Mouse (Mus musculus): ENCODE measurements around the gene Ceacam19. TPM values are rescaled to one million over a fixed set of nuclear protein-coding genes. Genes with fewer than 3 reads are reported as not detected.
A peak's percentile ranks its signal among the peaks of the same experiment; 100 is the strongest.

Ceacam19 gene
- polyA plus RNA-seq, 1 experiment from 2014 or later, result not detected

DNA sequence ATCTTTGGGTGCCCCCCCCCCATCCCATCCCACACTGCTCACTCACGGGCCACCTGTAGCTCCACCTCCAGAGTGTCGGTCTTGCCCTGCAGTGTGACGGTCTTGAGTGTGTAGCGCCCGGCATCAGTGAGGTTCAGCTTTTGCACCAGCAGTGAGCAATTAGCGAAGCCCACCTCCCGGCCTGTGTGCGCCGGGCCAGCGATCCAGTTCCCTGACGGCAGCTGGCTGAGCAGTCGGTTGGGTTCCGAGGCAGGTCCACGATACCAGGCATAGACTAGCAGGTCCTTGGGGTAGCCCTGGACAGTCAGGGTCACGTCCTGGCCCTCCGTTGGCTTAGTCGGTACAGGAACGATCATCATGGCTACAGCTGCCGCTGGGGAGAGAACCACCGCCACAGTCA lies 34.2 kb downstream of the Ceacam19 start:
- peaks cover 11% of the 10 kb centered on the region; the same call in 1 of the 2 replicates for H3K27me3 ChIP-seq (ENCODE audit: control insufficient read depth, insufficient read depth, low read length)
- H3K36me3 ChIP-seq (ENCODE audit: control insufficient read depth, insufficient read depth, low read length), result no peaks in the 10 kb centered on the region
- DNase-seq (ENCODE audit: low spot score), result no peak
- no peaks in the 10 kb centered on the region for H3K9me3 ChIP-seq (ENCODE audit: control insufficient read depth, low read length)
- no peak overlapping the region for H3K4me2 ChIP-seq (ENCODE audit: low read depth, severe bottlenecking)
- no peak overlapping the region for H3K9ac ChIP-seq (ENCODE audit: low read length)
- H3K4me3 ChIP-seq (ENCODE audit: low read depth, low read length), result no peak overlapping the region
- WGBS, result 88% methylated on average over 20 of the region's 20 CpGs
- H3K27ac ChIP-seq (replicated peaks; ENCODE audit: low read depth, low read length), result no peak overlapping the region
- ATAC-seq (ENCODE audit: insufficient number of reproducible peaks, low FRiP score, low TSS enrichment, low read depth), result no peak
- no peaks in the 10 kb centered on the region for H3K4me1 ChIP-seq (ENCODE audit: control insufficient read depth, insufficient read depth, low read length)

DNA sequence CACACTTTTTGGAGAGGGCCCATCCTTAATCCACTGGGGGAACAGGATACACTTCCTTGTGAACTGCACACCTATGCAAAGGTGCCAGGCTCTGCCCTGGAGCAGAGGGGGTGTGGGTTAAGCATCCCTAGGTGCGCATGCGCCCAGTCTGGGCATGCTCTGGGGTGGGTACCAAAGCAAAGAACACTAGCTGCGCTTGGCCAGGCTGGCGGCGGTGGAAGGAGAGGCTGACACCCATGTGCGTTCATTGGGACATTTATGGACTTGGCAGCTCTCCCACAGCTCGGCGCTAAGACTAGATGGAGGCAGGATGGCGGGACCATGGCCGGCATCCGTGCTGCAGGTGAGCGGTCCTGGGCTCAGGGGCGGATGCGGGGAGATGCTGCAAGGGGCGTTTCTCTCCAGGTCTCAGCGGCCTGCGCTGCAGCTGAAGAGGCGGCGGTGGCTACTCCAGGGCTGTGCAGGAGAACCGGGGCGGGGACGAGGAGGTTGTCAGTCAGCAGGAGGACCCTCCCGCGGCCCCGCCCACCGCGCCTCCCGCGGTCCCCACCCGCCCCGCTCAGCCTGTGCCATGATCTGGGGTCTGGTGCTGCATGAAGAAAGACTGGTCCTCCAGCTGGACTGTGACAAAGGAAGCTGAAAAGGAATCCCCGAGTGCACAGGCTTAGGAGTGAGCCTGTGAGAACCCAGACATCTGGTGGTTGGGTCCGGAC lies 35.8 kb downstream of the Ceacam19 start, which contains the start of gene Gm19345:
Gene Gm19345 (plus strand): TSS at position 146 of the 713 bp plus-strand sequence.
- H3K36me3 ChIP-seq (ENCODE audit: control insufficient read depth, insufficient read depth, low read length), result no peaks in the 10 kb centered on the region
- H3K4me3 ChIP-seq (ENCODE audit: low read depth, low read length), result 0 out of 2 replicates have a peak within 1 kb of the TSS, but pooled peaks have one; percentile 8
- 4% methylated on average over 33 of the region's 33 CpGs for WGBS
- peak within 1 kb of the TSS; percentile 43 for H3K4me2 ChIP-seq (ENCODE audit: low read depth, severe bottlenecking)
- no peaks in the 10 kb centered on the region for H3K4me1 ChIP-seq (ENCODE audit: control insufficient read depth, insufficient read depth, low read length)
- H3K9ac ChIP-seq (ENCODE audit: low read length), result 0 out of 2 replicates have a peak within 1 kb of the TSS, but pooled peaks have one; percentile 12
- ATAC-seq (ENCODE audit: insufficient number of reproducible peaks, low FRiP score, low TSS enrichment, low read depth) (peak; percentile 60), DNase-seq (ENCODE audit: low spot score) (peak; percentile 49)
- peaks cover 9% of the 10 kb centered on the region; the same call in 1 of the 2 replicates for H3K27me3 ChIP-seq (ENCODE audit: control insufficient read depth, insufficient read depth, low read length)
- H3K9me3 ChIP-seq (ENCODE audit: control insufficient read depth, low read length), result no peaks in the 10 kb centered on the region
- no peak within 1 kb of the TSS for H3K27ac ChIP-seq (replicated peaks; ENCODE audit: low read depth, low read length)

DNA sequence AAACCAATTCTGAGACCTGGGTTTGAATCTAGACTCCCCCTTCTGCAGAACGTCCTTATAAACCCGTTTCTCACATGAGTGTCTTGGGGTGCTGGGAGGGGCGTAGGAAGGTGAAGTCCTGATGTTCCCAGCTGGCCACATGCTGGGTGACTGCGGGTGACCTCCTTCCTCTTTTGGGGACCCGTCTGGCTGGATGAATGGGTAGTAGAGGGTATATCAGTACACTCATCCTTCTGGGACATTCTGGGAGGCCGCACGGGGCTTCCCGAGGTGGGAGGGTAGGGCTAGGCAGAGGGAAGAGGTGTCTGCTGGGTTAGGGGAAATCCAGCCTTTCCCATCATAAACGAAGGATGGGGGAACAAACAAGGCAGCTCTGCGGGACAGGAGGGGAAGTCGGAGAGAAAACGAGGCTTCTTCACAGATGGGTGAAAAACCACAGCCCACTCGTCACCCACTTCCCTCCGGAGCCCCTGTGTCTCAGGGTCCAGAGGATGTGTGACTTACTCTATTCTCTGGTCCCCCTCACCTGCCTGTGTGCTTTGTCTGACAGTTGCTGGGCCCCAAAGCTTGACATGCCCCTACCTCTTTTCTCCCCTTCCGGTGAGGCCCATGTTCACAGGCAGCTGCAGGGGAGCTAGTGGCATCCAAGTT lies 43.1 kb downstream of the Ceacam19 start:
- Histone ChIP-seq H3K27me3 (ENCODE audit: control insufficient read depth, insufficient read depth, low read length) (peaks cover 6% of the 10 kb centered on the region), H3K9me3 (ENCODE audit: control insufficient read depth, low read length) (no peaks in the 10 kb centered on the region), H3K4me1 (ENCODE audit: control insufficient read depth, insufficient read depth, low read length) (no peaks in the 10 kb centered on the region), H3K4me3 (ENCODE audit: low read depth, low read length) (no peak overlapping the region), H3K36me3 (ENCODE audit: control insufficient read depth, insufficient read depth, low read length) (no peaks in the 10 kb centered on the region), H3K4me2 (ENCODE audit: low read depth, severe bottlenecking) (no peak overlapping the region), H3K9ac (ENCODE audit: low read length) (no peak overlapping the region), H3K27ac (replicated peaks; ENCODE audit: low read depth, low read length) (no peak overlapping the region)
- DNase-seq (ENCODE audit: low spot score), result no peak
- WGBS, result 65% methylated on average over 15 of the region's 15 CpGs
- no peak for ATAC-seq (ENCODE audit: insufficient number of reproducible peaks, low FRiP score, low TSS enrichment, low read depth)

DNA sequence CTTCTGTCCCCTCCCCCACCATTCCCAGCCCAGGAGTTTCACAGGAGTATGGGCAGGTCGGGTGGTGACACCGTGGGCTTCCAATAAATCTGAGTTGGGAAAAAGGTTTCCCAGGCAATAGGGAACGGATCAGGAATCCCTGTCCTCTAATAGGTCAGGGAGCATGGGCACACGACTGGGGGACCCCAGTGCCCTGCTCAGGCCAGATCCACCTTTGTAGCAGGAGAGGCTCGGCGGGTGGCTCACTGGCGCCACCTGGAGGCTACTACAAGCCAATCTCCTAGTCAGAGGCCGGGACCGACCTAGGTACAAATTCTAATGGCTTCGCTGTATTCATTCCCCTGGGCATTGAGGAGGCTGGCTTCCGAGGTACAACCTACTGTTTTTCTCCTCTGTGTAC lies 44.2 kb downstream of the Ceacam19 start:
- Histone ChIP-seq H3K27me3 (ENCODE audit: control insufficient read depth, insufficient read depth, low read length) (peaks cover 6% of the 10 kb centered on the region), H3K9ac (ENCODE audit: low read length) (no peak overlapping the region), H3K27ac (replicated peaks; ENCODE audit: low read depth, low read length) (no peak overlapping the region), H3K4me2 (ENCODE audit: low read depth, severe bottlenecking) (no peak overlapping the region), H3K4me3 (ENCODE audit: low read depth, low read length) (no peak overlapping the region), H3K9me3 (ENCODE audit: control insufficient read depth, low read length) (no peaks in the 10 kb centered on the region), H3K36me3 (ENCODE audit: control insufficient read depth, insufficient read depth, low read length) (no peaks in the 10 kb centered on the region), H3K4me1 (ENCODE audit: control insufficient read depth, insufficient read depth, low read length) (no peaks in the 10 kb centered on the region)
- DNase-seq (ENCODE audit: low spot score) (peak; percentile 80), ATAC-seq (ENCODE audit: insufficient number of reproducible peaks, low FRiP score, low TSS enrichment, low read depth) (0 out of 2 replicates have a peak, but pooled peaks have one; percentile 24)
- 4% methylated on average over 11 of the region's 11 CpGs for WGBS

DNA sequence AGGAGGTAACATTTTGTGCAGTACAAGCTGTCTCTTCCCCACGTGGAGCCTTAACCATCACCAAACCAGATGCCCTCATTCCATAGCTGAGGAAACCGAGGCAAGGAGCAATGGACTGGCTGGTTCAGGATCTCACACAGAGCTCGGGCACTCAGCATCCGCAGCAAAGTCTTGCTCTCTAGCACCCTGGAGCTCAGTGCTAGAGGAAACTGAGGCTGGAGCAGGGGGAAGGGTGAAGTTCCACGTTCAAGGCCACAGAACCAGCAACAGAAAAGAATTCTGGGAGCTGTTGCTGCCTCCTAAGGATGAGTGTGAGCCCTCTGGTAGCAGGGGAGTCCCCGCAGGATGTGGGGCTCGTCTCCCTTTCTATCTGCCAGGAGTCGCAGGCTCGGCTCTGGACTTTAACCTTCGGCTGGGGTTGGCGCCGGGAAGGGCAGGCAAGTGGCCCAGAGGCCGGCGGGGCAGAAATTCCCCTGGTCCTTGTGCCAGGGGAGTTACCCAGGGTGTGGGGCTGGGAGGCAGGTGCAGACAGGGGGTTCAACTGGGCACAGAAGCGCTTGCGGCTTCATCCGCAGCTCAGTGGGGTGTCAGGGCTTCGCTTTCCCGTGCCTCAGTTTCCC lies 44.8 kb downstream of the Ceacam19 start:
- Histone ChIP-seq H3K9ac (ENCODE audit: low read length) (no peak overlapping the region), H3K9me3 (ENCODE audit: control insufficient read depth, low read length) (no peaks in the 10 kb centered on the region), H3K4me1 (ENCODE audit: control insufficient read depth, insufficient read depth, low read length) (no peaks in the 10 kb centered on the region), H3K27ac (replicated peaks; ENCODE audit: low read depth, low read length) (no peak overlapping the region), H3K27me3 (ENCODE audit: control insufficient read depth, insufficient read depth, low read length) (peaks cover 6% of the 10 kb centered on the region), H3K4me3 (ENCODE audit: low read depth, low read length) (no peak overlapping the region), H3K4me2 (ENCODE audit: low read depth, severe bottlenecking) (no peak overlapping the region), H3K36me3 (ENCODE audit: control insufficient read depth, insufficient read depth, low read length) (no peaks in the 10 kb centered on the region)
- DNase-seq (ENCODE audit: low spot score), result no peak
- 27% methylated on average over 19 of the region's 19 CpGs for WGBS
- no peak for ATAC-seq (ENCODE audit: insufficient number of reproducible peaks, low FRiP score, low TSS enrichment, low read depth)

DNA sequence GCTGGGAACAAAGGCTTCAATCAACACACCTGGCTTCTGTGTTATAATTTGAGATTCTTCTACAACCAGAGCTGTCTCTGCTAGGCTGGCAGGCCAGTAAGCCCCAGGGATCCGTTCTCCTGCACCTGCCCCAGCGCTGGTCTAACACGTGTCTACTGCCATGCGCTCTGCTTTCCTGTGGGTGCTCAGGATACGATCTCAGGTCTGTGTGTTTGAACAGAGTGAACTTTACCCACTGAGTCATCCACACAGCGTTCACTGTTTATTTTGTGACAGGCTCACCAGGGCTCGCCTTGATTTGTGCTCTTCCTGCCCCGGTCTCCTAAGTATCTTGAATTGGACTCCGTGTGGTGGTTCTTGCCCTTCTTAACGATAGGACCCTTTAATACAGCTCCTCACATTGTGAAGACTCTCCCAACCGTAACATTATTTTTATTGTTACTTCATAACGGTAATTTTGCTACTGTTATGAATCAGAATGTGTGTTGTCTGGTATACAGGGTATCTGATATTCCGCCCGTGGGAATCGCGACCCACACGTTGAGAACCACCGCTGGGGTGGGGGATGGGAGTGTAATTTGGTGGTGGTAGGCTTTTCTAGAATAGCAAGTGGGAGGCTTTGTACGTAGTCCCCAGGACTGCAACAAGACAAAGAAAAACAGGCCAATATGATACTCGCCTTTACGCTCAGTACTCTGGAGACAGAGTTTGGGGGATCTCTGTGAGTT lies 45.9 kb downstream of the Ceacam19 start:
- Histone ChIP-seq H3K36me3 (ENCODE audit: control insufficient read depth, insufficient read depth, low read length) (no peaks in the 10 kb centered on the region), H3K4me2 (ENCODE audit: low read depth, severe bottlenecking) (no peak overlapping the region), H3K9me3 (ENCODE audit: control insufficient read depth, low read length) (no peaks in the 10 kb centered on the region), H3K4me1 (ENCODE audit: control insufficient read depth, insufficient read depth, low read length) (no peaks in the 10 kb centered on the region), H3K27me3 (ENCODE audit: control insufficient read depth, insufficient read depth, low read length) (peaks cover 6% of the 10 kb centered on the region), H3K27ac (replicated peaks; ENCODE audit: low read depth, low read length) (no peak overlapping the region), H3K4me3 (ENCODE audit: low read depth, low read length) (no peak overlapping the region), H3K9ac (ENCODE audit: low read length) (no peak overlapping the region)
- ATAC-seq (ENCODE audit: insufficient number of reproducible peaks, low FRiP score, low TSS enrichment, low read depth) (no peak), DNase-seq (ENCODE audit: low spot score) (no peak)
- 83% methylated on average over 21 of the region's 21 CpGs for WGBS

DNA sequence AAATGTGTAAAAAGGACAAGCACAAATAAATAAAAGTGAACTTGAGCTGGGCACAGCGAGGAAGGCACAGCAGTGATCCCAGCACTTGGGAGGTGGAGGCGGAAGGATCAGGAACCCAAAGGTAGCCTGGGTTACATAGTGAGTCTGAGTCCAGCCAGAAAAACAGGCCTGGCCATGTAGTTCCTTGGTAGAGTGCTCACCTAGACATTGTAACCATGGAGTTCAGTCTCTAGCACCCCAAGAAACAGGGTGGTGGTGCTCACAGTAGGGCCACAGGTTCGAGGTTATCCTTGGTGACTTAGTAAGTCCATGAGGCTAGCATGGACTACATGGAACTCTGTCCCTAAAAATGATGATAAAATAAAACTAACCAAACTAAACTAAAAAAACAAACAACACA lies 46.8 kb downstream of the Ceacam19 start:
- no peaks in the 10 kb centered on the region for H3K9me3 ChIP-seq (ENCODE audit: control insufficient read depth, low read length)
- 78% methylated on average over 3 of the region's 3 CpGs for WGBS
- no peak for ATAC-seq (ENCODE audit: insufficient number of reproducible peaks, low FRiP score, low TSS enrichment, low read depth)
- H3K9ac ChIP-seq (ENCODE audit: low read length), result no peak overlapping the region
- no peak overlapping the region for H3K4me3 ChIP-seq (ENCODE audit: low read depth, low read length)
- H3K4me2 ChIP-seq (ENCODE audit: low read depth, severe bottlenecking), result no peak overlapping the region
- H3K4me1 ChIP-seq (ENCODE audit: control insufficient read depth, insufficient read depth, low read length), result no peaks in the 10 kb centered on the region
- no peak overlapping the region for H3K27ac ChIP-seq (replicated peaks; ENCODE audit: low read depth, low read length)
- no peak for DNase-seq (ENCODE audit: low spot score)
- peaks cover 6% of the 10 kb centered on the region for H3K27me3 ChIP-seq (ENCODE audit: control insufficient read depth, insufficient read depth, low read length)
- no peaks in the 10 kb centered on the region for H3K36me3 ChIP-seq (ENCODE audit: control insufficient read depth, insufficient read depth, low read length)

DNA sequence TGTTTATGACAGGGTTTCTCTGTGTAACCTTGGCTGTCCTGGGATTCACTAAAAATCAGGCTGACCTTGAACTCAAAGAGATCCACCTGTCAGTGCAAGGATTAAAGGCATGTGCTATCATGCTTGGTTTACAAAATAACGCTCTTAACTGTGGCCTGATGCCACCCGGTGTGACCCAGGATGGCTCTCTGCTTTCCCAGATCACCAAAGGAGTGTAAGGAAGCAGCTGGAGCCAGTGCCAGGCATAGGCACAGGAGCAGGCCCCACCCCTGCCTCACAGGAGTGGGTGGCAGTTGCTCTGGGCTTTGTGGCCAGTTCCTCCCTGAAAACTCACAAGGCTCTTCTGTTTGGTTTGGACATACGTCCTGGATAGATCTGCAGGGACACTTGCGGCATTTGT lies 47.4 kb downstream of the Ceacam19 start:
- H3K4me2 ChIP-seq (ENCODE audit: low read depth, severe bottlenecking), result no peak overlapping the region
- H3K27ac ChIP-seq (replicated peaks; ENCODE audit: low read depth, low read length), result no peak overlapping the region
- no peaks in the 10 kb centered on the region for H3K36me3 ChIP-seq (ENCODE audit: control insufficient read depth, insufficient read depth, low read length)
- no peak for DNase-seq (ENCODE audit: low spot score)
- no peak for ATAC-seq (ENCODE audit: insufficient number of reproducible peaks, low FRiP score, low TSS enrichment, low read depth)
- WGBS, result 78% methylated on average over 4 of the region's 4 CpGs
- peaks cover 6% of the 10 kb centered on the region for H3K27me3 ChIP-seq (ENCODE audit: control insufficient read depth, insufficient read depth, low read length)
- no peak overlapping the region for H3K9ac ChIP-seq (ENCODE audit: low read length)
- H3K9me3 ChIP-seq (ENCODE audit: control insufficient read depth, low read length), result no peaks in the 10 kb centered on the region
- no peak overlapping the region for H3K4me3 ChIP-seq (ENCODE audit: low read depth, low read length)
- H3K4me1 ChIP-seq (ENCODE audit: control insufficient read depth, insufficient read depth, low read length), result no peaks in the 10 kb centered on the region
